Mouse (Mus musculus): ENCODE measurements around the gene Acly. TPM values are rescaled to one million over a fixed set of nuclear protein-coding genes. Genes with fewer than 3 reads are reported as not detected.

Acly gene
- polyA plus RNA-seq, 1 experiment from 2014 or later, result 218 TPM

DNA sequence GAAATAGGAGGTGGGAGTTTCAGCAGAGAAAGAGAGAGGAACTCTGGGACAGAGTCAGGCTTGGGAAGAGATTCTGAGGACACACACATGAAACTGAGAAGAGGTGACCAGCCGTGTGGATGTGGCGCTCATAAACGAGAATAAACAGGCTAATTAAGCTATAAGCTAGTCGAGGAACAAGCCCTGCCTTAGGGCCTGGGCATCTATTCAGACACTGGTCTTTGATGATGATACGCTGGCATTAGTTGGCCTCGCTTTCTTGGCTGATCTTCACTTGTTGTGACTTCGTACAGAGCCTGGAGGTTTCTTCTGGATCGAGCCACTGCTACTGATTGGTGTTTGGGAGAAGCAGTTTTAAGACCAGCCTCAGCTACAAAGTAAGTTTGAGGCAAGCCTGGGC is 21.8 kb downstream of the Acly start:
- Histone ChIP-seq H3K4me1 (ENCODE audit: control insufficient read depth, insufficient read depth, low read length) (no peaks in the 10 kb centered on the region), H3K4me3 (ENCODE audit: low read depth, low read length) (no peak overlapping the region), H3K27ac (ENCODE audit: low read length) (no peak overlapping the region), H3K27me3 (ENCODE audit: control insufficient read depth, insufficient read depth, low read depth, low read length) (no peaks in the 10 kb centered on the region), H3K9me3 (replicated peaks; ENCODE audit: control insufficient read depth, low read length, poor library complexity, severe bottlenecking) (no peaks in the 10 kb centered on the region), H3K36me3 (ENCODE audit: control insufficient read depth, insufficient read depth, low read length) (peaks cover 34% of the 10 kb centered on the region), H3K4me2 (ENCODE audit: low read length) (no peak overlapping the region), H3K9ac (ENCODE audit: low read depth, low read length) (no peak overlapping the region)
- ATAC-seq, result no peak
- WGBS, result 92% methylated on average over 8 of the region's 8 CpGs

DNA sequence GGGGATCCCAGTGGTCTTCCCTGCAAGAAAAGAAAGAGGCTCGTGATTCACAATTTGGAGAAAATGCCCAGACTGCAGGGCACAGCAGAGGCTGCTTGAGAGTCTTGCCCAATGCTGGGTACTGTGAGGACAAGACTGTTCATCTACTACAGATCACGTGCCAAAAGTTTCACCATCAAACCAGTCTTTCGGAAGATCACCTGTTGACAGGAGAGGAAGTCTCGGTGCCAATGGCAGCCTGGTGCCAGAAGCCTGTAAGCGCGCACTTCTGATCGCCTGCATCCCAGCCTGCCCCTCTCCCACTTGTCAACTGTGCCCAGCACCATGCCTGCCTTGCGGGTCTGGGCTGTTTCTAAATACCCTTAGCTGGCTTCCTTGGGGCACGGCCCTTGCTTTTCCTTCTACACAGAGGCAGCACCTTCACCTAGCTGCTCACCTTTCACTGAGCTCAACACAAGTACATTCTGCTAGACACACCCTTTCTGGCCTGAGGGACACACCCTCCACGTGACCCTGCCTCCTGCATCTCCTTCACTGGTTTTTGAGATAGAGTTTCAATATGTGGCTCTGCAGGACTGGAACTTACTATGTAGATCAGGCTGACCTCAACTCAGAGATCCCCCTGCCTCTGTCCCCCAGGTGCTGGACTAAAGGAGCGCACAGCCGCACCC is 22.7 kb downstream of the Acly start:
- H3K9me3 ChIP-seq (replicated peaks; ENCODE audit: control insufficient read depth, low read length, poor library complexity, severe bottlenecking), result no peaks in the 10 kb centered on the region
- WGBS, result 97% methylated on average over 12 of the region's 12 CpGs
- H3K27ac ChIP-seq (ENCODE audit: low read length), result no peak overlapping the region
- no peak for ATAC-seq
- H3K36me3 ChIP-seq (ENCODE audit: control insufficient read depth, insufficient read depth, low read length), result peaks cover 30% of the 10 kb centered on the region
- no peak overlapping the region for H3K4me3 ChIP-seq (ENCODE audit: low read depth, low read length)
- H3K27me3 ChIP-seq (ENCODE audit: control insufficient read depth, insufficient read depth, low read depth, low read length), result no peaks in the 10 kb centered on the region
- no peak overlapping the region for H3K4me2 ChIP-seq (ENCODE audit: low read length)
- H3K4me1 ChIP-seq (ENCODE audit: control insufficient read depth, insufficient read depth, low read length), result no peaks in the 10 kb centered on the region
- no peak overlapping the region for H3K9ac ChIP-seq (ENCODE audit: low read depth, low read length)

DNA sequence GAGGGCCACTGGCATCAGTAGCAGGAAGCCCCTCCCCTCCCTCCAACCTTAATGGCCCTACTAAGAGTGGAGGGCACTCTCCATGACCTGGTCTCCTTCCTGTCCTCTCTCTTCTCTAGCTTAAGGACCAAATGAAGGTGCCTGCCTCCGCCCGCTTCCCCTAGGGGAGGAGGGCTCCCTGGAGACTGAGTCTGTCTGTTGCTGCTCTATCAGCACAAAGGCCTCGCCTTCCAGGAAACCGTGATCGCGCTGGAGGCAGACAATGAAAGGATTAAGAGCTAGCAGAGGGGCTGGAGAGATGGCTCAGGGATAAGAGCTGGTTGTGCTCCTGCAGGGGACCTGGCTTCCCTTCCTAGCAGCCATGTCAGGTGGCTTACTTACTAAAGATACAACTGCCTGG is 26.5 kb downstream of the Acly start:
- ATAC-seq, result no peak
- Histone ChIP-seq H3K36me3 (ENCODE audit: control insufficient read depth, insufficient read depth, low read length) (peaks cover 47% of the 10 kb centered on the region), H3K27ac (ENCODE audit: low read length) (peak overlapping the region; percentile 53; the same call in 1 of the 2 replicates), H3K4me3 (ENCODE audit: low read depth, low read length) (no peak overlapping the region), H3K4me1 (ENCODE audit: control insufficient read depth, insufficient read depth, low read length) (no peaks in the 10 kb centered on the region), H3K27me3 (ENCODE audit: control insufficient read depth, insufficient read depth, low read depth, low read length) (no peaks in the 10 kb centered on the region), H3K9ac (ENCODE audit: low read depth, low read length) (no peak overlapping the region), H3K4me2 (ENCODE audit: low read length) (no peak overlapping the region), H3K9me3 (replicated peaks; ENCODE audit: control insufficient read depth, low read length, poor library complexity, severe bottlenecking) (no peaks in the 10 kb centered on the region)
- WGBS, result 8% methylated on average over 6 of the region's 6 CpGs

DNA sequence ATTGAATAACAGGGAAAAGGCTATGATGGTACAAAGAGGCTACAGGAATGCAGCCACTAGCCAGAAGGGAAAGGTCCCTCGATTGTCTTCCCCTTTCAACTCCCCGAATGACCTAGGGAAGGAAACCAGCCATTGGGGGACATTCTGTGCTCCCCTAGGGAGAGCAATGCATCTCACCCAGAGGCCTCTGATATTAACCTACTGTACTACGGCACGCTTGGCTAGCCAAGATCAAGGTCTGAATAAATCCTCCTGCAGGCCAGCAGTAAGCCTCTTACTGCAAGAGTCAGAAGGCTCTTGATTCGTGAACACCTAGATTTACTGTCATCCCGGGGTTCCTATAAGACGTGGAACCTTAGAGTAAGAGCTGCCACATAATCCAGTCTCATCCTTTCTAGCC is 27.1 kb downstream of the Acly start:
- Histone ChIP-seq H3K4me1 (ENCODE audit: control insufficient read depth, insufficient read depth, low read length) (no peaks in the 10 kb centered on the region), H3K27ac (ENCODE audit: low read length) (no peak overlapping the region), H3K36me3 (ENCODE audit: control insufficient read depth, insufficient read depth, low read length) (peaks cover 52% of the 10 kb centered on the region), H3K27me3 (ENCODE audit: control insufficient read depth, insufficient read depth, low read depth, low read length) (no peaks in the 10 kb centered on the region), H3K9me3 (replicated peaks; ENCODE audit: control insufficient read depth, low read length, poor library complexity, severe bottlenecking) (no peaks in the 10 kb centered on the region), H3K9ac (ENCODE audit: low read depth, low read length) (no peak overlapping the region), H3K4me3 (ENCODE audit: low read depth, low read length) (no peak overlapping the region), H3K4me2 (ENCODE audit: low read length) (no peak overlapping the region)
- WGBS, result 58% methylated on average over 7 of the region's 7 CpGs
- ATAC-seq, result no peak

DNA sequence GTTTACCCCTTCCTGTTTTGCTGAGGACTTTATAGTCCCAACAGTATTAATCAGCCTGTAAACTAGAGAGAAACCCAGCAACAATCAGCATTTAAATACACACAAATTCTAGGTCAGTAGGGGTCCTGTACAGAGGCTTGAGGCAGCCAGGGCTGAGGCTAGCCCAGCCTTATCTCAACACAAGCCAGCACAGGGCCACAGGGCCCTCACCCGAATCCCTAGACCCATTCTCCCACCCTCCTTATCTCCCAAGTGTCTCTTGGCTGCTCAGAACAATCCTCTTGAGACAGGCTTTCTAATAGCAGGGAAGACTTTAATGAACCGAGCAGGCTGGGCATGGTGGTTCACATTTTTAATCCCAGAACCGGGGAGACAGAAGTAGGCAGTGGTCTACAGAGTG is 27.6 kb downstream of the Acly start:
- Histone ChIP-seq H3K9ac (ENCODE audit: low read depth, low read length) (no peak overlapping the region), H3K4me3 (ENCODE audit: low read depth, low read length) (no peak overlapping the region), H3K9me3 (replicated peaks; ENCODE audit: control insufficient read depth, low read length, poor library complexity, severe bottlenecking) (no peaks in the 10 kb centered on the region), H3K4me1 (ENCODE audit: control insufficient read depth, insufficient read depth, low read length) (no peaks in the 10 kb centered on the region), H3K27me3 (ENCODE audit: control insufficient read depth, insufficient read depth, low read depth, low read length) (no peaks in the 10 kb centered on the region), H3K27ac (ENCODE audit: low read length) (no peak overlapping the region), H3K36me3 (ENCODE audit: control insufficient read depth, insufficient read depth, low read length) (peaks cover 56% of the 10 kb centered on the region), H3K4me2 (ENCODE audit: low read length) (no peak overlapping the region)
- no peak for ATAC-seq
- 69% methylated on average over 3 of the region's 3 CpGs for WGBS

DNA sequence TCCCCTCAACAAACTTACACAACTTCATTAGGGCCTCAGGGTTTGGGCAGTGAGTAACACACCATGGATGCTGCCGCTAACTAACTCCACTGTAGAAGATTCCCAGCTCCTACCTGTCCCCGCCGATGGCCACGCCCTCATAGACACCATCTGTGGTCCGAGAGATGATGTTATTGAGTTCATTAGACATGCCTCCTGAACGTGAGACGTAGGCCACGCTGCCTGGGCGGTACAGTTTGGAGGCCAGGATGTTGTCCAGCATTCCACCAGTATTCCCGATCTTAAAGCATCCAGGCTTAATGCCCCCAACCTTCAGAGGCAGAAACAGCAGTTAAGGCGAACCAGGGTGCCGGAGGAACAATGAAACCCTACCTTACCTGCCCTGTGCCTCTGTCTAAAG is 34.0 kb downstream of the Acly start:
- Histone ChIP-seq H3K4me1 (ENCODE audit: control insufficient read depth, insufficient read depth, low read length) (no peaks in the 10 kb centered on the region), H3K27me3 (ENCODE audit: control insufficient read depth, insufficient read depth, low read depth, low read length) (no peaks in the 10 kb centered on the region), H3K27ac (ENCODE audit: low read length) (no peak overlapping the region), H3K4me3 (ENCODE audit: low read depth, low read length) (no peak overlapping the region), H3K9ac (ENCODE audit: low read depth, low read length) (no peak overlapping the region), H3K9me3 (replicated peaks; ENCODE audit: control insufficient read depth, low read length, poor library complexity, severe bottlenecking) (no peaks in the 10 kb centered on the region), H3K4me2 (ENCODE audit: low read length) (no peak overlapping the region), H3K36me3 (ENCODE audit: control insufficient read depth, insufficient read depth, low read length) (peaks cover 65% of the 10 kb centered on the region)
- 94% methylated on average over 12 of the region's 12 CpGs for WGBS
- no peak for ATAC-seq

DNA sequence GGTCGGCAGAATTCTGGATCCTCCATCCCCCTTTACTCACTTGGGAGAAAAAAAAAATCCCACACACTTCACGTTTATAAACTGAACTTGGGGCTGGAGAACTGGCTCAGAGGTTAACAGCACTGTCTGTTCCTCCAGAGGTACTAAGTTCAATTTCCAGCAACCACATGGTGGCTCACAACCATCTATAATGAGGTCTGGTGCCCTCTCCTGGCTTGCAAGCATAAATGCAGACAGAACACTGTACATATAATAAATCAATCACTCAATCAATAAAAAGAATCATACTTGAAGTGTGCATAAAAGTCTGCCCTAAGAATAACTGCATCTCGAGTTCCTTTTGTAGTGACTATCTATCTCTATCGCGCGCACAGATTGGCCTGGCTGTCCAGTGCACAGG is 36.8 kb downstream of the Acly start:
- H3K9me3 ChIP-seq (replicated peaks; ENCODE audit: control insufficient read depth, low read length, poor library complexity, severe bottlenecking), result no peaks in the 10 kb centered on the region
- WGBS, result 92% methylated on average over 6 of the region's 6 CpGs
- H3K4me3 ChIP-seq (ENCODE audit: low read depth, low read length), result no peak overlapping the region
- H3K4me1 ChIP-seq (ENCODE audit: control insufficient read depth, insufficient read depth, low read length), result no peaks in the 10 kb centered on the region
- H3K36me3 ChIP-seq (ENCODE audit: control insufficient read depth, insufficient read depth, low read length), result peaks cover 42% of the 10 kb centered on the region
- H3K9ac ChIP-seq (ENCODE audit: low read depth, low read length), result no peak overlapping the region
- no peak overlapping the region for H3K27ac ChIP-seq (ENCODE audit: low read length)
- H3K27me3 ChIP-seq (ENCODE audit: control insufficient read depth, insufficient read depth, low read depth, low read length), result no peaks in the 10 kb centered on the region
- no peak for ATAC-seq
- H3K4me2 ChIP-seq (ENCODE audit: low read length), result no peak overlapping the region

DNA sequence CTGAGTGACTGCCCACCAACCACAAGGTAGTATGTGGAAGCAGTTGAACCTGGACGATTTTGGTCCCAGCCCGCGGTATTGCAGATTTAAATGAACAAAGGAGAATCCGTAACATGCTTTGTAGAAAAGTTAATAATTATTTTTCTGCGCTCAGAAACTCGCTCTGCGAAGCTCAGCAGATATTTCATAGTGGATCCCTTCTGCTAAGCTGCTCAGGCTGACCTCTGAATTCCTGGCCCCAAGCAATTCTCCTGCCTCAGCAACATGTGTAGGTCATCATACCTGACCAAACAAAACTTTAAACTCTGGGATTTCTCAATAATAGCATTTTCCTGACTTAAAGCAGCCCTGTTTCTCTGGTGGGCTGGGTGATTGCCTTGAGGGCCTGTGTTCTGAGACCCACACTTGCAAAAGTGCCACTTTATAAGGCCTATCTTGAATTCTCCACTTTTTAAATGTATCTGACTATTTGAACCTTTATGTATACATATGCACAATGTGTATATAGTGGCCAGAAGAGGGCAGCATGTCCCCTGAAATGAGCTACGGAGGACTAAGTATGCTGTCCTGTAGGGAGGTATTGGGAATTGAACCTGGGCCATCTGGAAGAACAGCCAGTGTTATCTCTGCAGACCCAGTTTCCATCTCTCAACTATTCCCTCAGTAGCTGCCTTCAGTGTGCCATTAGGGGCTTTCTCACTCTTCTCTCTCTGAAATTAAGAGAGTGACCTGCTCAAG is 41.8 kb downstream of the Acly start:
- Histone ChIP-seq H3K36me3 (ENCODE audit: control insufficient read depth, insufficient read depth, low read length) (peaks cover 44% of the 10 kb centered on the region), H3K9ac (ENCODE audit: low read depth, low read length) (no peak overlapping the region), H3K9me3 (replicated peaks; ENCODE audit: control insufficient read depth, low read length, poor library complexity, severe bottlenecking) (no peaks in the 10 kb centered on the region), H3K27ac (ENCODE audit: low read length) (no peak overlapping the region), H3K27me3 (ENCODE audit: control insufficient read depth, insufficient read depth, low read depth, low read length) (no peaks in the 10 kb centered on the region), H3K4me2 (ENCODE audit: low read length) (no peak overlapping the region), H3K4me1 (ENCODE audit: control insufficient read depth, insufficient read depth, low read length) (no peaks in the 10 kb centered on the region), H3K4me3 (ENCODE audit: low read depth, low read length) (no peak overlapping the region)
- 89% methylated on average over 8 of the region's 8 CpGs for WGBS
- ATAC-seq, result no peak

DNA sequence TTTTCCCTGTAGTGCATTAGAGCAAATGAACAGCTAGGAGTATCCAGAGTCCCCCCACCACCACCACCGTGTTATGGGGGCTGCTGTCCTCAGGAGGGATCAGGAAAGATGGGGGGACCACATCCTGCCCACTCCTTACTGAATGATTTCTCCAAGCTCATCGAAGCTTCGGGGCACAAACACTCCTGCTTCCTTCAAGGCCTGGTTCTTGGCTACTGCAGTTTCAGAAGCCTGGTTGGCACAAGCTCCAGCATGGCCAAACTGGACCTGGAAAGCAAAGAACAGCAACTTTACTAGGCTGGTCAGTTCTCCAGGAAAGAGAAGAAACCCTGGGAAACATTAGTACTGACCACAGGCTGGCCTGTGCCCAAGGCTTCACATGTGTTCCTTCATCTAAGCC is 43.3 kb downstream of the Acly start:
- ATAC-seq, result no peak
- H3K36me3 ChIP-seq (ENCODE audit: control insufficient read depth, insufficient read depth, low read length), result peaks cover 49% of the 10 kb centered on the region
- H3K27me3 ChIP-seq (ENCODE audit: control insufficient read depth, insufficient read depth, low read depth, low read length), result no peaks in the 10 kb centered on the region
- H3K4me2 ChIP-seq (ENCODE audit: low read length), result no peak overlapping the region
- H3K27ac ChIP-seq (ENCODE audit: low read length), result no peak overlapping the region
- no peak overlapping the region for H3K9ac ChIP-seq (ENCODE audit: low read depth, low read length)
- 94% methylated on average over 3 of the region's 3 CpGs for WGBS
- H3K4me1 ChIP-seq (ENCODE audit: control insufficient read depth, insufficient read depth, low read length), result no peaks in the 10 kb centered on the region
- H3K9me3 ChIP-seq (replicated peaks; ENCODE audit: control insufficient read depth, low read length, poor library complexity, severe bottlenecking), result no peaks in the 10 kb centered on the region
- no peak overlapping the region for H3K4me3 ChIP-seq (ENCODE audit: low read depth, low read length)
